Mouse (Mus musculus) T-cell, adult 2 months (primary cell): Measurements from ENCODE around the gene Vwce.

Source experiments
- DNase-seq: peaks from one replicate; pipeline ENCODE4 v3.0.0; 2022; ENCODE audit warnings: low spot score

Vwce gene

GRCm38 (mm10) chr19:10691121-10691520, 57.1 kb downstream of the Vwce start:
- DNase-seq, result no peak

DNA sequence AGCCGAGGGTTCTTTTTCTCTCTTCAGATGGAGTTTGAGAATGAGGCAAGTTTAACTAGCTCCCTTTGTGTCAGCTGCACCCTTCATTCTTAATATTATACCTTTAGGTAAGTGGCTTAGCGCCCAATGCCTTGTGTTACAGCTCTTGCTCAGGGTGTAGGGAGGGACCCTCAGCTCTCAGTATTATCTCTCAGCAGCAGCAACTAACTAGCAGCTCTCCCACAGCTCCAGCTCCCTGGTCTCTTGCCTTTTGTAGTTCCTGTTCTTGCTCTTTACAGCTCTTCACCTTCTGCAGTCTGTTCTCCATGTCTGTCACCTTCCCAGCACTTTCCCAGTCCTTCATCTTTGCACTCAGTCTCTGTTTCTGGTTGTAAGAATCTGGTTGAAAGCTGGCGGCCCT, 57.6 kb downstream of the Vwce start:
- DNase-seq, result no peak

DNA sequence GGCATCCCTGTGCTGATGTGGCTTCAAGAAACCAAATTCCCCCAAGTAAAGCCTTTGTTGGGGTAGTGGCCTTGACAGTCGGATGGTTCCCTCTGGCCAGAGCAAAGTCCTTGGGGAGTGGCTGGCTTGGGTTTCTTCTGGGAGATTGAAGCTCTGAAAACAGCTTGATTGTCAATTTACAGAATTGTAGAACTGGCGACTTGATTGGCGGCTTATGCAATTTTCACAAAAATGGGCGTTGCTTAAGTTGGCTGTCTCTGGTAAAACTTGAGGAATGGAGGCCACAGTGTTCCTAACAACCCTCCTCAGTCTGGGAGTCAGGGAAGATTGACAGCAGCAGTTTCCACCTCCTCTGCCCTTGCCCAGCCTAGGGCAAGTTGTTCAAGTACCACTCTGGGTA, 58.3 kb downstream of the Vwce start:
- no peak for DNase-seq

DNA sequence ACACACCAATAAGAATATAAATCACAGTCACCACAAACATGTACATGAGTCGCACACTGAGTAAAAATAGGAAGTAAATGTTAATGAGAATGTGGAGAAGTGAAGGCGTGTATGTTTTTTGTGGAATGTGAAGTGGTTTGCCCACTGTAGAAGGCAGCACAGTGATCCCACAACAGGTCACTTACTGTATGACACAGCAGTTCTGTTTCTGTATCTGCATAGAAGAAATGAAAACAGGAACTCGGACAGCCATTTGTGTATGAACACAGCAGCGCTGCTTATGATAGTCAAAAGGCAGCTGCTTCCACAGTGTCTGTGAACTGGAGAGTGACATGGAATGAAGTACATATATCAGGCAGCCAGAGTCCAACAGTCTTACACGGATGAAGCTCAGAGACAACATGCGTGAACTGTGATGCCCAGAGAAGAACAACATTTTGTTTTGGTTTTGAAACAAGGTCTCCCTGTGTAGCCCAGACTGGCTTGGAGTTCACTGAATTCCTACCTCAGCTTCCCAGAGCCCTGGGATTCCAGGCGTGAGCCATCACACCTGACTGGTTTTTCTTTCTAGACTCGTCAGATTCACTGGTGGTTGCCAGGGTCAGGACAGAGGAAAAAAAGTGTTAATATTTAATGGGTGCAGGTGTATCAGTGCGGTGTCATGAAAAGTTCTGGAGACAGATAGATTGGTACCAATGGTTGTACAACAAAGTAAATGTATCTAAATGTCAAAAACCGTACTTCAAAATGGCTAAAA, 60.1 kb downstream of the Vwce start:
- no peak for DNase-seq

- no peak for DNase-seq
These were observed 61.8 kb downstream of the Vwce start for GRCm38 (mm10) chr19:10695801-10696200.

GRCm38 (mm10) chr19:10698131-10698991, 64.3 kb downstream of the Vwce start:
- DNase-seq, result peak; percentile 51

GRCm38 (mm10) chr19:10699851-10700250, 65.8 kb downstream of the Vwce start:
- DNase-seq, result no peak

- no peak for DNase-seq
These were observed 67.2 kb downstream of the Vwce start for GRCm38 (mm10) chr19:10701013-10701726.

- DNase-seq, result no peak
These were observed 68.1 kb downstream of the Vwce start for GRCm38 (mm10) chr19:10702125-10702524.

GRCm38 (mm10) chr19:10703470-10703869, 69.5 kb downstream of the Vwce start:
- no peak for DNase-seq

GRCm38 (mm10) chr19:10707087-10707875, 73.3 kb downstream of the Vwce start:
- DNase-seq, result no peak

DNA sequence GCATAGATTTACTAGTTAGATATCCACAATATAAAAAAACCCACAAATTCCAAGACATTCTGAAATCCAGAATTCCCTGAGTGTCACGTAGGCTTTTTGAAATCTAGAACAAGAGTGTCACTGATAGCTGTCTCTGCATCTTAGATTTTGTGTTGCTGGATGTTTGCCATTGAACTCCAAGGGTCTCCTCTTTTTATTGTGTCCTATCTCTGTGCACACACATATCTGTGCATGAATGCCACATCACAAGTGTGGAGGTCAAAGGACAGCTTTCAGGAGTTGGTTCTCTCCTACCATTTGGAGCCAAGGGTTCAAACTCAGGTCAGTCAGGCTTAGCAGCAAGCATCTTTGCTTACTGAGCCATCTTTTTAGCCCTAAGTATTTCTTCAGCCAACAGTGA, 73.9 kb downstream of the Vwce start:
- DNase-seq, result no peak

DNA sequence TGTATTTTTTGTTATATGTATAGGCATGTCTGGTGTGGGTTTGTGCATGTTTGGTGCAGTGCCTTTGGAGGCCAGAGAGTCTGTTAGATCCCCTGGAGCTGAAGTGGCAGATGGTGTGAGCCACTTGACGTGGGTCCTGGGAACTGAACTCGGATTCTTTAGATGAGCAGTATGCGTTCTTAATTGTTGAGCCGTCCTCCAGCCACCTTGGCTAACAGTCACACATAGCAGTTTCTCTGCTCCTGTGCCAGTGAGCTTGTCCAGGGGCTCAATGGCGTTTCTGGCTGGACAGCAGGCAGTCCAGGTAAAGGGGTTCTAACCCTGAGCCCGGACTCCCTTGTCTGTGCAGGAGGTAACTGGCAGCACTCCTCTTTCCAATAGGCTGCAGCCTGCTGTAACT, 74.9 kb downstream of the Vwce start:
- no peak for DNase-seq

GRCm38 (mm10) chr19:10709360-10710087, 75.5 kb downstream of the Vwce start:
- peak; percentile 71 for DNase-seq

DNA sequence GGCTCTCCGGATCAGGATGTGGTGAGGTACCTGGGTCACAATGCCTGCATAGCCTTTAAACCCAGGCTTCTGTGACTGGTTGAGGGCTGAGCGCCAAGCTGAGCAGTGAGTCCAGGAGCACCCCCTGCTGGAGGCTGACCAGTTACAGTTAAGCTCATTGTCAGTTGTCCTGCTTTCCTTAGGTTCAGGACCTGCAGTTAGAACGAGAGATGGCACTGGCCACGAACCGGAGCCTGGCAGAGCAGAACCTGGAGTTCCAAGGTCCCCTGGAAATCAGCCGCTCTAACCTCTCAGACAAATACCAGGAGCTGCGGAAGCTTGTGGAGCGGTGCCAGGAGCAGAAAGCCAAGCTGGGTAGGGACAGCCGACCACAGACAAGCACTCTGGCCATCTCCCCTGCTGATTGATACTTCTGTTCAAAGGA, 76.1 kb downstream of the Vwce start:
- DNase-seq, result peak; percentile 71

DNA sequence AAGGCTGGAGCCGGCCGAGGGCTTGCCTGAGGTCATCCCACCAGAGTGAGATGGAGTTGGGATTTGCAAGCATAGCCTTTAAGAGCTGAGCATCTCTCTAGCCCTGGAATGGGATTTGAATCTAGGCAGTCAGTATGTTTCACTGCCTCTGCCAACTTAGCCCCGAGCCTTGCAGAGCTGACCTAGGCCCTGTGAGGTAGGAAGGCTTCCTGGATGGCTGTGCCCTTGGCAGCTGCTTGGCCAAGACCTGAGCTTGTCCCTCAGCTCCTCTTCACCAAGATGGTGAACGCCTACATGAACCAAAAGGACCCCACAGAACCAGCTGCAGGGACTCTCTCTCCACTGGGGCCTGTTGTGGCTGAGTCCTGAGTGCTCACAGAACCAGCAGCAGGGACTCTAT, 76.7 kb downstream of the Vwce start:
- no peak for DNase-seq

DNA sequence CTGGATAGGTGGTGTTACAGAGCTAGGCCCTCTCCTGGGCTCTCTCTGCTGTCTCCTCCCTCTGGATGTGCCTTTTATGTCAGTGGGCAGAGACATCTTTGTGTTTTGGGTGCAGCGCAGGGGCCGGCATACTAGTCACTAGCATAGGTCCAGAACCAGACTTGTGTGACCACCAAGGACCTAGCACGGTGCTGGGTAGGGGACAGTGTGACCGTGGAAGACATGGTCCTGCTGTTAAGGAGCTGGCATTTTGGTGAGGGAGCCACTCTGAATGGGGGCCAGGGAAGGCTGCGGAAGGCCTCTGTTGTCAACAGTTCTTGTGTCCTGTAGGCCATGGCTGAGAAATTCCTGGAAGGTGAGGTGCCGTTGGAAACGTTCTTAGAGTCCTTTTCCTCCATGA, 78.2 kb downstream of the Vwce start:
- no peak for DNase-seq

DNA sequence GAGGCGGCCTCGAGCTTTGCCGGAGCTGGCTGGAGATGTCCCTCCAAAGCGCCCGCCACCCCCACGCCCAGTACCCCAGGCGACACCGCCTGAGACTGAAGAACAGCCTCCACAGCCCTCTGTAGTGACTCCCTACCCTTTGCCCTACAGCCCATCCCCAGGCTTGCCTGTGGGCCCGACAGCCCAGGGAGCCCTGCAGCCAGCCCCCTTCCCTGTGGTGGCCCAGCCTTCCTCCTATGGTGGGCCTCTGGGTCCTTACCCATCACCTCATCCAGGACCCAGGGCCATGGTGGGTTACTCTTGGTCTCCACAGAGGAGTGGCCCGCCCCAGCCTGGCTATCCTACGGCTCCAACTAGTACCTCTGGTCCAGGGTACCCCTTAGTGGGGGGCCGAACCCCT, 78.6 kb downstream of the Vwce start:
- DNase-seq, result no peak

DNA sequence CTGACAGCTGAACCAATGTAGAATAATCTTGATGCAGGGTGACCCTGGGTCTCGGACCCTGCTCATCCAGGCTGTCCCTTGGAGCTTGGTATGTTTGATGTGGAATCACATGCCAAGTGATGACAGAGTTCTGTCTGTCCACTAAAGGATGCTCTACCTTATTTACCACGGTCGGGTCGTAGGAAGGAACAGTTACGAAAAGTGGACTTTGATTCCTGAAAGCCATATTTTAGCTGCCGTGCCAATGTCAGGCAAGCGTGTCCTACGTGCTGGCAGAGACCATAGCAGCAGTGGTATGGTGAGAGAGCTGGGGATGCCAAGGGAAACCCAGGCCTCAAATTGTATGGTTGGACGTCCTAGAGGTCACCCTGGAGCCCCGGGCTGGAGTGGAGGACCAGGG, 79.5 kb downstream of the Vwce start:
- DNase-seq, result no peak

GRCm38 (mm10) chr19:10714168-10714567, 80.2 kb downstream of the Vwce start:
- DNase-seq, result no peak
